Mouse (Mus musculus) G1E (cell line): ENCODE measurements around the gene Il17re.

Experiments
- CTCF ChIP-seq: IDR thresholded peaks from 2 replicates; pipeline ENCODE4 v1.5.1; 2012; ENCODE audit warnings: low read depth, low read length, inconsistent platforms, mixed read lengths
- GATA1 ChIP-seq: IDR thresholded peaks from 2 replicates; pipeline ENCODE4 v1.6.1; 2012; ENCODE audit warnings: borderline replicate concordance, low read length, inconsistent platforms, mixed read lengths

DNA sequence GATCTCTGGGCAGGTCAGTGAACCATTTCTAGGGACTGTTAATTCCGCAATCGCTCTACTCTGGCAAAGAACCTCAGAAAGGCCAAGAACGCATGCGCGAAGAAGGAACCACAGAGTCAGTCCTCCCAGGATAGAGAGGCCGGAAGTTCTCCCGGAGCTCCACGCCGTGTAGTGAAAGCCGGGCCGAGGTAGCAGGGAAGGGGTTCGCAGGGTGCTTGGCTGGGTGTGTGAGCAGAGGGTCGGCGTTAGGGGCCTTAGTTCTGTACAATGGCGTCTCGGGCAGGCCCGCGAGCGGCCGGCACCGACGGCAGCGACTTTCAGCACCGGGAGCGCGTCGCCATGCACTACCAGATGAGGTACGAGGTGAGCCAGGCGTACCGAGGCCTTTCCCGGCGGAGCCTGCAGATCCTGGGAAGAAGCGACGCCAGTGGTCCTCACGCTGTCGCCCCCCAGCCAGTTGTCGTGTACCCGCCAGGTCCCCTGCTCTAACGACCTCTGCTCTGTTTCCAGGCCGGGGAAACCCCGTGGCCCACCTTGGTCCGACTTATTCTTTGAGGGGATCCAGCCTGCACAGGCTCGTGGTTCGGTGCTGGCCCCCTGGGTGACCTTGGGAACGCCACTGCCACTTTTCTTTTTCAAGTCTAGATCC is 15.7 kb upstream of the Il17re start, which contains the start of gene Jagn1:
- TF ChIP-seq CTCF (no peak), GATA1 (no peak)
